Mouse (Mus musculus): Measurements from ENCODE around the gene Zbed3. TPM values are rescaled to one million over a fixed set of nuclear protein-coding genes. Genes with fewer than 3 reads are reported as not detected.
"Not testable (repeated sequence)": the region's sequence is repeated elsewhere in the genome, so short reads cannot be mapped to it uniquely, and the experiment has no call there.

Gene Zbed3
- polyA plus RNA-seq, 1 experiment from 2014 or later, result 60.0 TPM

GRCm38 (mm10) chr13:95375554-95375914 lies 52.1 kb downstream of the Zbed3 start:
- no peak for ATAC-seq (ENCODE audit: insufficient number of reproducible peaks, low FRiP score)
- 22% methylated on average over 6 of the region's 6 CpGs for whole genome bisulfite sequencing
- H3K4me1 ChIP-seq (replicated peaks), result peaks cover 16% of the 10 kb centered on the region

GRCm38 (mm10) chr13:95376689-95377289 lies 53.4 kb downstream of the Zbed3 start:
- not testable (repeated sequence) for ATAC-seq (ENCODE audit: insufficient number of reproducible peaks, low FRiP score); H3K4me2 ChIP-seq; H3K36me3 ChIP-seq; H3K4me3 ChIP-seq; H3K27me3 ChIP-seq (replicated peaks); H3K9me3 ChIP-seq (replicated peaks); H3K27ac ChIP-seq (ENCODE audit: poor library complexity, severe bottlenecking); H3K9ac ChIP-seq
- H3K4me1 ChIP-seq (replicated peaks), result peaks cover 16% of the 10 kb centered on the region
- WGBS, result 96% methylated on average over 11 of the region's 11 CpGs

More at GRCm38 (mm10) chr13:95375554-95375914, 52.1 kb downstream of the Zbed3 start:
- H3K4me3 ChIP-seq, result peak overlapping the region; percentile 94
- no peaks in the 10 kb centered on the region for H3K9me3 ChIP-seq (replicated peaks)
- H3K9ac ChIP-seq, result peak overlapping the region; percentile 93; the same call in 1 of the 2 replicates
- H3K27ac ChIP-seq (ENCODE audit: poor library complexity, severe bottlenecking), result peak overlapping the region; percentile 70
- no peaks in the 10 kb centered on the region for H3K27me3 ChIP-seq (replicated peaks)
- peak overlapping the region; percentile 81 for H3K4me2 ChIP-seq
- H3K36me3 ChIP-seq, result peaks cover 6% of the 10 kb centered on the region

GRCm38 (mm10) chr13:95378696-95379095 lies 55.3 kb downstream of the Zbed3 start:
- Histone ChIP-seq H3K27me3 (replicated peaks) (0 out of 2 replicates have a peak, but pooled peaks cover 6% of the 10 kb centered on the region), H3K4me3 (no peak overlapping the region), H3K9ac (no peak overlapping the region), H3K4me2 (no peak overlapping the region), H3K9me3 (replicated peaks) (no peaks in the 10 kb centered on the region), H3K27ac (ENCODE audit: poor library complexity, severe bottlenecking) (no peak overlapping the region), H3K4me1 (replicated peaks) (peaks cover 13% of the 10 kb centered on the region), H3K36me3 (no peaks in the 10 kb centered on the region)
- no peak for ATAC-seq (ENCODE audit: insufficient number of reproducible peaks, low FRiP score)
- 62% methylated on average over 3 of the region's 3 CpGs for WGBS

- ATAC-seq (ENCODE audit: insufficient number of reproducible peaks, low FRiP score), result peak; percentile 18; the same call in 1 of the 2 replicates
- WGBS, result 52% methylated on average over 5 of the region's 5 CpGs
- Histone ChIP-seq H3K4me1 (replicated peaks) (peaks cover 7% of the 10 kb centered on the region), H3K9me3 (replicated peaks) (no peaks in the 10 kb centered on the region), H3K9ac (no peak overlapping the region), H3K4me2 (no peak overlapping the region), H3K36me3 (no peaks in the 10 kb centered on the region), H3K27ac (ENCODE audit: poor library complexity, severe bottlenecking) (no peak overlapping the region), H3K4me3 (no peak overlapping the region), H3K27me3 (replicated peaks) (peaks cover 8% of the 10 kb centered on the region; the same call in 1 of the 2 replicates)
These were observed 59.0 kb downstream of the Zbed3 start for GRCm38 (mm10) chr13:95382418-95382817.

Other genes starting within 250 kb of the Zbed3 start
- 0.57 and 0.91 TPM in 2 replicates for gene Pde8b, start 73.3 kb upstream of the Zbed3 start, polyA plus RNA-seq (2016; fragmentation: Nextera tagmentation; extraction: Ambion mirVana)
- gene Aggf1, start 51.7 kb downstream of the Zbed3 start, polyA plus RNA-seq (2016; fragmentation: Nextera tagmentation; extraction: Ambion mirVana), result 30.3 and 31.6 TPM in 2 replicates
- gene Crhbp, start 121.3 kb downstream of the Zbed3 start, polyA plus RNA-seq (2016; fragmentation: Nextera tagmentation; extraction: Ambion mirVana), result 0.17 and 0.18 TPM in 2 replicates
- not detected in 2 replicates for gene S100z, start 155.1 kb downstream of the Zbed3 start, polyA plus RNA-seq (2016; fragmentation: Nextera tagmentation; extraction: Ambion mirVana)
- gene F2rl1, start 201.6 kb downstream of the Zbed3 start, polyA plus RNA-seq (2016; fragmentation: Nextera tagmentation; extraction: Ambion mirVana), result 0.26 TPM in 1 of 2 replicates, not detected in the other